Mouse (Mus musculus) kidney, embryonic 15.5 days (tissue): ENCODE measurements around the gene Fam131a. TPM values are rescaled to one million over a fixed set of nuclear protein-coding genes. Genes with fewer than 3 reads are reported as not detected.

Experiments used
- ATAC-seq: fragments of 200-750 bp; cut with Nextera tagmentation; replicated peaks from 2 replicates; pipeline ENCODE4 v1.8.0; 2017; ENCODE audit warnings: moderate TSS enrichment; ENCODE audit not compliant: low FRiP score
- H3K27ac ChIP-seq: fragments of 300-500 bp; sonication (generic); 2 replicates; pipeline ENCODE4 v1.5.1; 2015; ENCODE audit warnings: mild to moderate bottlenecking, inconsistent platforms
- H3K27me3 ChIP-seq: fragments of 300-500 bp; sonication (generic); 2 replicates; pipeline ENCODE4 v1.6.1; 2015; ENCODE audit warnings: inconsistent platforms
- H3K36me3 ChIP-seq: fragments of 300-500 bp; sonication (generic); 2 replicates; pipeline ENCODE4 v1.6.1; 2015; ENCODE audit warnings: inconsistent platforms
- H3K4me1 ChIP-seq: fragments of 300-500 bp; sonication (generic); 2 replicates; pipeline ENCODE4 v1.6.1; 2015; ENCODE audit warnings: inconsistent platforms
- H3K4me2 ChIP-seq: fragments of 300-500 bp; sonication (generic); 2 replicates; pipeline ENCODE4 v1.6.1; 2015; ENCODE audit warnings: moderate library complexity, mild to moderate bottlenecking, inconsistent platforms
- H3K4me3 ChIP-seq: fragments of 300-500 bp; sonication (generic); replicated peaks from 2 replicates; pipeline ENCODE4 v1.5.1; 2015; ENCODE audit warnings: mild to moderate bottlenecking, inconsistent platforms
- H3K9ac ChIP-seq: fragments of 300-500 bp; sonication (generic); 2 replicates; pipeline ENCODE4 v1.6.1; 2015; ENCODE audit warnings: mild to moderate bottlenecking, inconsistent platforms
- H3K9me3 ChIP-seq: fragments of 300-500 bp; sonication (generic); replicated peaks from 2 replicates; pipeline ENCODE4 v1.6.1; 2016; ENCODE audit warnings: inconsistent platforms
- WGBS: fragments of 180-500 bp; shearing (Covaris S2); methylation state at CpG from one replicate; pipeline ENCODE4 v1.1.7; 2015; ENCODE audit warnings: mixed read lengths; 5-methylcytosine and 5-hydroxymethylcytosine counted together
- polyA plus RNA-seq: library from polyadenylated mRNA; unstranded; fragments of >200 nt; fragmentation: Nextera tagmentation; extraction: Ambion mirVana; gene quantifications from 2 replicates; pipeline ENCODE4 v1.2.1, GENCODE M21; 2015

Gene Fam131a
- polyA plus RNA-seq, 1 experiment from 2014 or later = 6.7 TPM

DNA sequence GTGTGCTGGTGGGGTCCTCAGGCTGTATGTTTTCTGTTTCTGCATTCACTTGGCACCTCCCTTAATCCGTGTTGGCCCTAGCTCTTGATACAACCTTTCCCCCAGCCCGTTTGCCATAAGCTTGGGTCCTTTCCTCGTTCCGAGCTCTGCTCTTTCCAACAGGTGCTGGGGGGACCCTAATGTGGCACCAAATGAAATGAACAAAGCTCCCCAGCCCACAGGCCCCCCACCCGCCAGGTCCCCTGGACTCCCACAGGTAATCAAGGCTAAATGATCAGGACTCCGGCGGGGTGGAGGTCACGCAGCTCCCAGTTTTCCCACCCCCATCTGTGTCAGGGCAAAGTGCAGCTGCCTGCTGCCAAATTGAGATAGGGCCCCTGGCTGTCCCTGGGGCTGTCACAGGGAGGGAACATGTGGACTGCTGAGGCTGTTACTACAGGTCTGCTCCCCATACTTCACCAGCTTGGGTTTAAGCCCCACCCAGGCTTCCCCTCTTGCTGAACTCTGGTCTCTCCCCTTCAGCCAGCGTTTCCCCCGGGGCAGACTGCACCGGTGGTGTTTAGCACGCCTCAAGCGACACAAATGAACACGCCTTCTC, 19.2 kb upstream of the Fam131a start:
- H3K36me3 ChIP-seq = peaks cover 45% of the 10 kb centered on the region
- H3K9me3 ChIP-seq = no peaks in the 10 kb centered on the region
- H3K27ac ChIP-seq = peak overlapping the region; percentile 96
- H3K27me3 ChIP-seq = no peaks in the 10 kb centered on the region
- H3K9ac ChIP-seq = peak overlapping the region; percentile 98
- WGBS = 2% methylated on average over 14 of the region's 14 CpGs
- peaks cover 33% of the 10 kb centered on the region for H3K4me1 ChIP-seq
- H3K4me2 ChIP-seq = peak overlapping the region; percentile 96
- H3K4me3 ChIP-seq = peak overlapping the region; percentile 97
- ATAC-seq = 0 out of 2 replicates have a peak, but pooled peaks have one; percentile 1

DNA sequence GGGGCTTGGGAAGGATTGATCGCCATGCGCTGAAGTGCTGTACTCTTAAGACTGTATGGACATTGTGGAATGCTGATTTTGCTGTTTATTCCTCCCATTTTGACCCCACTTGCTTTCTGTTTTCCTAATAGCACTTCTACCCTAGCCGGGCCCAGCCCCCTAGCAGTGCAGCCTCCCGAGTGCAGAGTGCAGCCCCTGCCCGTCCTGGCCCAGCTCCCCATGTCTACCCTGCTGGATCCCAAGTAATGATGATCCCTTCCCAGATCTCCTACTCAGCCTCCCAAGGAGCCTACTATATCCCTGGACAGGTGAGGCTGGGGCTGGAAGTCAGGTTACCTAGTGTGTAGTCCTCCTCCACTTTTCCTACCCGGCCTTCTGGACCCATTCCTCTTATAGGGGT, 17.8 kb upstream of the Fam131a start:
- Histone ChIP-seq H3K9me3 (no peaks in the 10 kb centered on the region), H3K4me3 (peak overlapping the region; percentile 97; the same call in 1 of the 2 replicates), H3K27ac (no peak overlapping the region), H3K9ac (no peak overlapping the region), H3K36me3 (peaks cover 59% of the 10 kb centered on the region), H3K4me2 (peak overlapping the region; percentile 96; the same call in 1 of the 2 replicates), H3K27me3 (no peaks in the 10 kb centered on the region), H3K4me1 (peaks cover 33% of the 10 kb centered on the region)
- ATAC-seq = no peak
- 84% methylated on average over 6 of the region's 6 CpGs for WGBS

DNA sequence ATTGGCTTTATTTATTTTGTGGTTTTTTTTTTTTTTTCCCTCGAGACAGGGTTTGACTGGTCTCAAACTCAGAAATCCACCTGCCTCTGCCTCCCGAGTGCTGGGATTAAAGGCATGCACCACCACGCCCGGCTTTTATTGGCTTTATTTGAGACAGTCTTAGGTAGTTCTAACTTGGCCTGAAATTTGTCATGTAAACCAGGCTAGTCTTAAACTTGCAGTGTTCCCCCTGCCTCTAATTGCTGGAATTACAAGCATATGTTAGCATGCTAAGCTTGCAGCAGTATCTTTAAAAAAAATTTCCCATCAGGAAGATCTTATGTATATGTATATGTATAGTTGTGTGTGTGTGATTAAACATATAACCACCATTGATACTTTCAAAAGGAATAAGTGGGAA, 16.3 kb upstream of the Fam131a start:
- H3K27me3 ChIP-seq = no peaks in the 10 kb centered on the region
- ATAC-seq = no peak
- H3K4me1 ChIP-seq = peaks cover 32% of the 10 kb centered on the region
- H3K36me3 ChIP-seq = peaks cover 74% of the 10 kb centered on the region
- H3K27ac ChIP-seq = no peak overlapping the region
- no peak overlapping the region for H3K9ac ChIP-seq
- H3K9me3 ChIP-seq = no peaks in the 10 kb centered on the region
- 81% methylated on average over 4 of the region's 4 CpGs for WGBS
- no peak overlapping the region for H3K4me3 ChIP-seq
- H3K4me2 ChIP-seq = no peak overlapping the region

DNA sequence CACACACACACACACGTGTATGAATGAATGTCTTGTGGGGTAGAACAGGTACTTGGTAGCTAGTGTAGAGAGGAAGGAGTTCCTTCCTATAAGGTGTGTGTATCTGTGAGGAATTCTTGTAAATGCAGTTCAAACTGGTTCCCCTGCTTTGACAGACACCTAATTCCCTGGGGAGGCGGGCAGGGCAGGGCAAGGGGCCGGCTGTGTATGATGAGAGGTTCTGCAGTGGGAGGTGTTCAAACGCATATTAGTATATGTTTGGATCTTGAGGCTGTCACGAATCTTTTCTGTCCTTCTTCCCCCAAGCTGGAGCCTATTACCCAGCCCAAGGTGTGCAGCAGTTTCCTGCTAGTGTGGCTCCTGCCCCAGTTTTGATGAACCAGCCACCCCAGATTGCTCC, 15.7 kb upstream of the Fam131a start:
- ATAC-seq = no peak
- Histone ChIP-seq H3K9ac (no peak overlapping the region), H3K4me1 (peaks cover 27% of the 10 kb centered on the region), H3K4me3 (no peak overlapping the region), H3K4me2 (no peak overlapping the region), H3K9me3 (no peaks in the 10 kb centered on the region), H3K27me3 (no peaks in the 10 kb centered on the region), H3K36me3 (peaks cover 81% of the 10 kb centered on the region), H3K27ac (no peak overlapping the region)
- WGBS = 83% methylated on average over 5 of the region's 5 CpGs

DNA sequence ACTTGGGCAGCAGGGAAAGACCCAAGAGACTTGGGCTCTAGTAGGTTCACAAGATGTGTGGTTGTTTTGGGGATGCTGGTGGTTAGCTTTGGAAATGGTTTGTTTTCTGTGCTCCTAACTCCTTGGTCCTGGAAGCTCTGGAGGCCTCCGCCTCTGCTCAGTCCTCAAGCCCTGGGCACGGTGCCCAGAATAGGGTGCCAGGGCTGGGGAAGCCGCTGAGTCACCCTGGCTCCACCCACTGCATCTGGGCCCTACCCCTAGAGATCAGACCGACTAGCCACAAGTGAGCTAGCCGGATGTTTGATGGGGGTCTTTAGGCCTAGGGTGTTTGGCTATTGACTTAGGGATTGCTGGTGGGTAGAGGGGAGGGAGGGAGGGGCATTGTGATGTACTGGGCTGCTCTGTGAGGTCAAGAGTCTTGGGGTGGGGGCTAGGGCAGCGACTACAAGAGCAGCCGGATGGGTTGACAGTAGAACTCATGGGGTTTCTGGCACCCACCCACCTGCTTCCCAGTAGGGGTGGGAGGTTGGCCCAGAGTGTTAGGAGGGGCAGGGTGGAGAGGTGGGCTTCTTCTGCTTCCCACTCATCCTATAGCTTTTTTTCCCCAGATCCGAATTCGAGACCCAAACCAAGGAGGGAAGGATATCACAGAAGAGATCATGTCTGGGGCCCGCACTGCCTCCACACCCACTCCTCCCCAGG, 14.9 kb upstream of the Fam131a start:
- Histone ChIP-seq H3K36me3 (peaks cover 88% of the 10 kb centered on the region), H3K4me3 (no peak overlapping the region), H3K4me2 (no peak overlapping the region), H3K9ac (no peak overlapping the region), H3K9me3 (no peaks in the 10 kb centered on the region), H3K27me3 (no peaks in the 10 kb centered on the region), H3K27ac (no peak overlapping the region), H3K4me1 (peaks cover 27% of the 10 kb centered on the region)
- no peak for ATAC-seq
- 80% methylated on average over 10 of the region's 10 CpGs for WGBS

DNA sequence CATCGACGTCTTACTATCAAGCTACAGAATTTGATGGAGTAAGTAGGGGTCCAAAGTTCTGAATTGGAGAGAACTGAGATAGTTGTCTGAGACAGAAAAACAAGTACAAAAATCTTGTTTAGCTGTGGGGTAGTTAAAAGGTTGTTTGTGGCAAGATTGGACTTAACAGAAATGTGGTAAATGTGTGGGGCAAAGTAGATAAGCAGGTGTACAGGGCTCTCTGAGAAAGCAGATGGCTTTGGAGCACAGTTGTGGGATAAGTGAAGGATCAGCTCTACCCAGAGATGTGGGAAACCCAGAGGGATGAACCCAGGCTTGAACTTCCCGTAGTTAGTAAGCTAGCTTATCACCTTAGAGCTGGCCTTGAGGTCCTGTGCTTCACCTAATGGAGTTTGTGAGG, 2.3 kb upstream of the Fam131a start:
- Histone ChIP-seq H3K9me3 (no peaks in the 10 kb centered on the region), H3K27me3 (no peaks in the 10 kb centered on the region), H3K36me3 (peaks cover 70% of the 10 kb centered on the region), H3K4me1 (peaks cover 31% of the 10 kb centered on the region), H3K27ac (no peak overlapping the region), H3K4me2 (no peak overlapping the region), H3K4me3 (no peak overlapping the region), H3K9ac (no peak overlapping the region)
- WGBS = 92% methylated on average over 3 of the region's 3 CpGs
- ATAC-seq = no peak

DNA sequence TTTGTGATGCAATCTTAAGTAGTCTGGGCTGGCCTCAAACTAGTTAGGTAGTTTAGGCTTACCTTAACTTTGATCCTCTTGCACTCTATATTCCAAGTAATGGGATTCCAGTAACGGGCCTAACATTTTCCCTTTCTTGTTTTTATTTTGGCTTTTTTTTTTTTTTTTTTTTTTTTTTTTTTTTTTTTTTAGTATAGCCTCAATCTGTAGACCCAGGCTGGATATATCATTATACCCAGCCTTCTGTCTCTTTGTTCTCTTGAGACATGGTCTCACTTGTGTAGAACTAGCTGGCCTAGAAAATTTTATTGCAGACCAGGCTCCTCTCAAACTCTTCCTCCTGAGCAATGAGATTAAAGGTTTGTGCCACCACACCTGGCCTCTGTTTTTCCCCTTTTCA, 1.4 kb upstream of the Fam131a start:
- peaks cover 61% of the 10 kb centered on the region for H3K36me3 ChIP-seq

DNA sequence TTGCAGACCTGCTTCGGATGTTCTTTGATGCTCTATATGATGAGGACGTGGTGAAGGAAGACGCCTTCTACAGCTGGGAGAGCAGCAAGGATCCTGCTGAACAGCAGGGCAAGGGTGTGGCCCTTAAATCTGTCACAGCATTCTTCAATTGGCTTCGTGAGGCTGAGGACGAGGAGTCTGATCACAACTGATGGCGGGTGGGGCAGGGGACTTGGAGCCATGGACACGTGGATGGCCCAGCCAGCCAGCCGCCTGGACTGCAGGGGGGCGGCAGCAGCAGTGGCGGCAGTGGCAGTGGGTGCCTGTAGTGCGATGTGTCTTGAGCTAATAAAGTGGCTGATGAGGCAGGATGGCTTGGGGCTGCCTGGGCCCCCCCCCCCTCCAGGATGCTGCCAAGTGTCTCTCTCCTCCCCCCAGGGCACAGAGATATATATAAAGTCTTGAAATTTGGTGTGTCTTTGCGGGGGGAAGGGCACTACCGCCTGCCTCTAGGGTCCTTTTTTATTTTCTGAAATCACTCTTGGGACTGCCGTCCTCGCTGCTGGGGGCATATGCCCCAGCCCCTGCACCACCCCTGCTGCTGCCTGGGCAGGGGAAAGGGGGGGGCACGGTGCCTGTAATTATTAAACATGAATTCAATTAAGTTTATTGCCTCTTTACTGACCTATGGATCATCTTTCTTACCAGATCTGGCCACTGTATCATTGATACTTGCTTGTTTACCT, 638 bp upstream of the Fam131a start:
- Histone ChIP-seq H3K27me3 (peaks cover 4% of the 10 kb centered on the region; the same call in 1 of the 2 replicates), H3K4me3 (peak overlapping the region; percentile 65), H3K9ac (no peak overlapping the region), H3K9me3 (no peaks in the 10 kb centered on the region), H3K4me1 (peaks cover 40% of the 10 kb centered on the region), H3K4me2 (peak overlapping the region; percentile 90; the same call in 1 of the 2 replicates), H3K36me3 (peaks cover 53% of the 10 kb centered on the region), H3K27ac (peak overlapping the region; percentile 93; the same call in 1 of the 2 replicates)
- ATAC-seq = no peak
- WGBS = 44% methylated on average over 16 of the region's 16 CpGs

More for the DNA sequence above, 1.4 kb upstream of the Fam131a start:
- peaks cover 40% of the 10 kb centered on the region for H3K4me1 ChIP-seq
- H3K9me3 ChIP-seq = no peaks in the 10 kb centered on the region
- H3K4me3 ChIP-seq = no peak overlapping the region
- 67% methylated on average over 1 of the region's 1 CpGs for WGBS
- no peak overlapping the region for H3K9ac ChIP-seq
- no peak overlapping the region for H3K4me2 ChIP-seq
- ATAC-seq = no peak
- H3K27ac ChIP-seq = no peak overlapping the region
- H3K27me3 ChIP-seq = peaks cover 4% of the 10 kb centered on the region; the same call in 1 of the 2 replicates

DNA sequence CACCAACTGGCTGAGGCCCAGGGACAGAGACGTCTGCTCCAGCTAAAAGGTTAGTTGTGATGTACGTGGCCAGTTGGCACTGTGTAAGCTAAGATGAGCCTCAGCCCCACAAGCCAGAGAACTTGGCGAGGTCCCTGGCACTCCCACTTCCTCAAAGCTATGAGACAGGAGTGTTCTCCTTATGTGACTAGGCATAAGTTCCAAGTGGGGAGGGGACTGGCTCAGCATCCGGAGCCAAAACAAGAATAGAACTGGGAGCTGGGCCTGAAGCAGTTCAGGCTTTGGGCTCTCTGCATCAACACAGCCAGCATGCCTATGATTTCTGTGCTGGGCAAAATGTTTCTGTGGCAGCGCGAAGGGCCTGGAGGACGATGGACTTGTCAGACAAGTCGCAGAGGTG, 1.7 kb downstream of the Fam131a start:
- Histone ChIP-seq H3K4me1 (peaks cover 40% of the 10 kb centered on the region), H3K9me3 (no peaks in the 10 kb centered on the region), H3K36me3 (peaks cover 35% of the 10 kb centered on the region), H3K9ac (no peak overlapping the region), H3K4me3 (0 out of 2 replicates have a peak overlapping the region, but pooled peaks have one; percentile 37), H3K27me3 (peaks cover 4% of the 10 kb centered on the region; the same call in 1 of the 2 replicates), H3K4me2 (peak overlapping the region; percentile 62), H3K27ac (0 out of 2 replicates have a peak overlapping the region, but pooled peaks have one; percentile 33)
- ATAC-seq = no peak
- WGBS = 74% methylated on average over 8 of the region's 8 CpGs

DNA sequence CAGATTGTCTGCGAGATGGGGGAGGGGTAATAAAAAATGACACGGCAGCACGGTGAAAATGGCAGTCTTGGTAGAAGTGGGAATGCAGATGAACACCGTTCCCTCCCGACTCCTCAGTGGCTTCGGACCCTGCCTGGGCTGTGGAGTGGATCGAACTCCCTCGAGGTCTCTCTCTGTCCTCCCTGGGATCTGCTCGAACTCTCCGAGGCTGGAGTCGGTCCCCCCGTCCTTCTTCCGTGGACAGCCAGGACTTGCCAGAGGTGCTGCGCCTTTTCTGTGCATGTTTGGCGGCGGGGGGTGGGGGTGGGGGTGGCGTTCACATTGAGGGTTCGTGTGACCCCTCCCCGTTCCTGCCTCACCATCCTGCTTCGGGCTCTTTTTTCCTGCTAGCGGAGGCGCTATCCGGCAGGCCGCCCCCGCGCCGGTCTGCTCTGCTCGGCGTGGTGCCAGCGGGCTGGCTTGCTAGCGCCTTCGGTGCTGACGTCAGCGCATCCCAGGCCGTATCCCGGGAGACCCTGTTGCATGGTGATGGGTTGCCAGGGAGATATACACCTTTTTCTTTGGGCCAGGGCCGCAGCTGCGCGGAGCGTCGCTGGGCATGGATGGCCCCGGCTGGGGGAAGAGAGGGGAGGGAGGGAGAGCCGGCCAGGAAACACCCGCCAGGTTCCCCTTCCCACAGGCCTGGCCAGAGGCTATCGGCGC, 2.7 kb downstream of the Fam131a start:
- Histone ChIP-seq H3K4me1 (peaks cover 45% of the 10 kb centered on the region), H3K27me3 (peaks cover 4% of the 10 kb centered on the region; the same call in 1 of the 2 replicates), H3K4me3 (peak overlapping the region; percentile 37), H3K36me3 (peaks cover 29% of the 10 kb centered on the region), H3K4me2 (peak overlapping the region; percentile 62), H3K9me3 (no peaks in the 10 kb centered on the region), H3K27ac (0 out of 2 replicates have a peak overlapping the region, but pooled peaks have one; percentile 13), H3K9ac (0 out of 2 replicates have a peak overlapping the region, but pooled peaks have one; percentile 10)
- peak; percentile 68 for ATAC-seq
- WGBS = 3% methylated on average over 46 of the region's 46 CpGs

DNA sequence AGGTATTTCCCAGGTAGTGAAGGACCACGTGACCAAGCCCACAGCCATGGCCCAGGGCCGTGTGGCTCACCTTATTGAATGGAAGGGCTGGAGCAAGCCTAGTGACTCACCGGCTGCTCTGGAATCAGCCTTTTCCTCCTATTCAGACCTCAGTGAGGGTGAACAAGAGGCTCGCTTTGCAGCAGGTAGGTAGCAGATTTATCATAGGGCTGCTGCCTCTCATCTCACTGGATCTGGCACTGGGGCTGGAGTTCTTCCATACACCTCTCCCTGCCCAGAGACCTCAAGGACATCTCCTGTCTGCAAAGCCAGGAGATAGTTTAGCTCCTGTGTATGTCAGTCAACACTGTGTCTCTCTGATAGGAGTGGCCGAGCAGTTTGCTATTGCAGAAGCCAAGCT, 6.2 kb downstream of the Fam131a start:
- peaks cover 4% of the 10 kb centered on the region; the same call in 1 of the 2 replicates for H3K27me3 ChIP-seq
- H3K9ac ChIP-seq = no peak overlapping the region
- peaks cover 47% of the 10 kb centered on the region for H3K4me1 ChIP-seq
- H3K9me3 ChIP-seq = no peaks in the 10 kb centered on the region
- H3K4me3 ChIP-seq = no peak overlapping the region
- ATAC-seq = no peak
- H3K36me3 ChIP-seq = peaks cover 15% of the 10 kb centered on the region
- H3K4me2 ChIP-seq = no peak overlapping the region
- 87% methylated on average over 5 of the region's 5 CpGs for WGBS
- H3K27ac ChIP-seq = no peak overlapping the region
